Mouse (Mus musculus) B cell, adult 2 months (primary cell): ENCODE results near the gene Tspan9.

Experiments
- DNase-seq, 2 experiments: peaks; one replicate each; pipeline ENCODE4 v3.0.0; 2022

Gene Tspan9

DNA sequence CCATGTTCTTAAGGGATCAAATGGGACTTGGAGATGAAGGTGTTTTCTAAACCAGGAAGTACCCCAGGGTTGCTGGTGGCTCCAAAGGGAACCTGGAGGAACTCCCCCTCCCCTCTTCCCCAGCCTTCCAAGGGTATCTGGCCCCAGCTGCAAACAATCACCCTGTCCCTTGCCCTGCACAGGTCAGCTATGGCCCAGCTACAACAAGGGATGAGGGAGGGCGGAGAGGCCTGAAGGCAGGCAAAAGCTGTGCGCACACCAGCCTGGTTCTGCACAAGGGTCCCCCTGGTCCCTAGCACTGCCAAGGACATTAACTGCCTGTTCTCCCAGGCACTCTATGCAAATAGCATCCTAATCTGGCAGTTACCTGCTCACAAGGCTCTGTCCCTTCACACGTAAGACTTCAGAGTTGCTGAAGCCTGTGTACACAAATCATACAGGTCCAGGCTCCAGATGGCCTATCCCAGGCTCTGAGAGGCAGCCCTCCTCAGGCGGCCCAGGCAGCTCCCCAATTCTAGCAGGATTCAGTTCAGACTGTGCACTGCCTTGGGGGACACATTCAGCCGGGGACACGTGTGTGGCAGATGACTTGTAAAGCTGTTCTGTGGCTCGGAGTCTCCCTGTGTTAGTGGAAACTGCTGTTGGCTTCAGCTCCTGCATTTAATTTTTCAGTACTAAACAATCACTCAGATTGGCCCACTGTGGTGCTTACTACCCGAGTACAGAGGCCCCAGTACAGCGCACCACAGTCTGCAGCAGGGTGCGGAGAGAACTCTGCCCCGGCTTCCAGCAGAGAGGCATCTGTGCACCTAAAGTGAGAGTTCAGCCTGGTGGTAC lies 133.0 kb downstream of the Tspan9 start:
- DNase-seq = no peak

DNA sequence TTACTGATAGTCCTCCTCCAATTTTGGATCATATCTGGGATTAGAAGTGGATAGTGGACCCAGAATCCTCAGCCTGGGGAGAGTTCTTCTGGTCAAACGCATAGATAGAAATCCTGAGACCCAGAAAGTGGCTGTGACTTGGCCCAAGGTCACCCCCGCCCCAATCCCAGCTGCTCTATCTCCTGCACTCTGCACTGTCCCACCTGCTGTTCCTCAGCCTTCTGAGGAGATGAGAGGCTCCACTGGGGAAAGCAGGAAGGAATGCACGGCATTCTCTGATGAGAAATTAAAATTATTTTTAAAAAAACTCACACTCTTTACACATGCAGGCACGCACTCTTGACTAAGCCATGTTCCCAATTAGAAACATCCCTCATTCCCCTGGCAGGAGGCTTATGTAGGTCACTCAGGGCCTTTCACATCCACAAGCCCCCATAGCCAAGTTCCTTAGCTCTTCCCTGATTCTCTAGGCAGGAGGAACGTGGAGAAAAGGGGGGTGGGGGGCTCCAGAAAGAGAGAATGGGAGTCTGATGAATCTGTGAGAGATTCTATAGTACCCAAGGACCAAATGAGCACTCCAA lies 135.3 kb downstream of the Tspan9 start:
- DNase-seq = no peak

DNA sequence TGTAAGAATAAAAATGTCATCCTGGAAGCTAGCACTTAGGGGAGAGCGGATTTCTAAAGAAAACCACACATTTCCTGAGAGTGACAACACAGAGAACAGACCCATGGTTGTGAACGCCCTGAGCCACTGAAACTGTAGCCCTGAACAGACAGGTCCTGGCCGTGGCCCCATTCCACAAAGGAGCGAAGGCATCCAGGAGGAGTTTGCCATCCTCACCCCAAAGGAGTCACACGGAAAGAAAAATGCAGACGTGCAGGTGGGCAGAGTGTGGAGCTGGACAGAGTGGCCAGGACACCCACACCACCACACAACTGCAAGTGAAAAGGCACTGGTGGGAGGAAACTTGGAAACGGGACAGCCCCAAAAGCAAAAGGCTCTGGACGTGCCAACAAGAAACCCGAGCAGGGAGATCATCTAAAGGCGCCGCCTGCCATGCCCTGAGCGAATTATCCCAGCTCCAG lies 136.1 kb downstream of the Tspan9 start:
- no peak for DNase-seq

DNA sequence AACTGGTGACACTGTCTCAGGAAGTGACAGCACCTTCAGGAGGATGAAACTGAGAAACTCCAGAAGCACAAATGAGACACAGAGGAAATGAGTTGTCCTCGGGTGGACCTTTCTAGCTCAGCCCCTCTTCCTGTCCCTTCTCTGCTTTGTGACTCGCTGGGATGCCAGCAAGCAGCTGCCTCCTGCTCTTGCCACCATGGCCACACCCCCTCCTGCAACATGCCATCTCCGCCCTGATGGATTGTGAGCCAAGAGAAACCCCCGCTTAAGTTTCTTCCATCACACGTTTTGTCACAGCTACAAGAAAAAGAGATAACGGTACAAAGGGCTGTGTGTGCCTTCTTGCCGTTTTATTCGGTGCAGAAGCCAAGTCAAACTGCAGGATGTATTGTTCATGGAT lies 137.2 kb downstream of the Tspan9 start:
- no peak for DNase-seq

DNA sequence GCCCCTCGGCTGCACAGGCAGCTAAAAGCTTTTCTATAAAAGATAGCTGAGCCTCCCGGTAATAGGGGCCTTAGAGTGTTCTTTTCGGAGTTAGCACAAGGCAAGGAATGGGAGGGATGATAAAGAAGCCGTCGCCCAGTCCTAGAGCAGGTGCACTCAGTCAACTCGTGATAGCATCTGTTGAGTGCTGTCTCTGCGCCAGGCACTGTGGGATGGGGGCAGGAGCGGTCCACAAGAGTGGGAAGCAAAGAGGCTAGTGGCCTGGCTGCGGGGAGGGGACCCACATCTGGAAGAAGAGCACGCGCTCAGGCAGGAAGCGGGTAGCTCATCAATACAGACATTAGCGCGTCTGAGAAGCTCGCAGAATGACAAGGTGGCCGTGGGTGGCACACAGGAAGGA lies 138.8 kb downstream of the Tspan9 start:
- DNase-seq = no peak

DNA sequence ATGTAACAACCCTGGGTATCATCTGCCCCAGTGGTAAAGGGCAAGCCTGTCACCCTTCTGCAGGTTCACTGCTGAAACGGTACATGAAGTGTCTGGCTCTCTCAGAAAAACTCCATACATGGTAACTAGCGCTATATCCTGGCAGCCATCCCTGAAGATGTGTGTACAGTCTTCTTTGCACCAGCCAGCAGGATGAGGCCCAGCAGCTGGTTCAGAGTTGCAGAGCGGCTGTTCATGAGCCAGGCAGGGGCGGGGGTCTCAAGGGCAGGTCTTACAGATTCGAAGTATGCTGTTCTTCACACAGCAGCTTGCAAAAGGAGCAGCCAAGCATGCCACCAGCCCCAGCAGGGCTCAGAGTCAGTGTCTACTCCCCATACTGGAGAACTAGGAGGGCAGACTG lies 139.9 kb downstream of the Tspan9 start:
- no peak for DNase-seq

DNA sequence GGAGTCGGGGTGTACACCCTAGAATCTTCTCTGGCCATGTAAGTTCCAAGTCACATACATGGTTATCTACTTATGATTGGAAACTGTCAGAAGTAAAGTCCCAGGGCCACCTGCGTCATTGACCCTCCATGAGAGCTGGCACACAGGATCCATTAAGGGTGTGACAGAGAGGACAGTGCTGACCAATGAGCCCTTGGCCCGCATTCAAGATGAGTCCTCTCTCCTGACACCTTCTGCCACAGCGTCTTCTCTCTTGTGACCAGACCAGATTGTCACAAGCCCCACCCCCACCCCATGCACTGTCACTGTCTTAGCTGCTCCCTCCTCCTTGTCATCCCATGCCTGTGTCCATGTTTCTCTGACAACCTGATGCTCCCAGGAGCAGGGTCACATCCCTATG lies 140.7 kb downstream of the Tspan9 start:
- no peak for DNase-seq

DNA sequence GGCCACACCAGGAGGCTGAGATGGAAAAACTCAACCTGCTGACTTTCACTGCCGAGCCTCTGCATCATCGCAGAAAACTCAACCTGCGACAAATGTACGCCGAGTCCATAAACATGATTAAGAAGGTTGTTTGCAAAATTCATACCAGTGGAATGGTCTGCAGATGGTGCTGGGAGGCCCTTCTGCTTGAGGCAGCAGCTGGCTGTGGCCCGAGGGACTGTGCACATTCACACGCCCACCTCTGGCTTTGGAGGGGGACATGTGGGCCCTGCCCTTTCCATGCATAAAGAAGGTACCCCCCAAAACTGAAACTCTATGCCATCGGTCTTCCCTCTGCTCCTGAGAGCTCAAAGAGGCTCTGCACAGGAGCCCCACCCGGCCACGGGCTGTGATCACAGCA lies 141.3 kb downstream of the Tspan9 start:
- no peak for DNase-seq

DNA sequence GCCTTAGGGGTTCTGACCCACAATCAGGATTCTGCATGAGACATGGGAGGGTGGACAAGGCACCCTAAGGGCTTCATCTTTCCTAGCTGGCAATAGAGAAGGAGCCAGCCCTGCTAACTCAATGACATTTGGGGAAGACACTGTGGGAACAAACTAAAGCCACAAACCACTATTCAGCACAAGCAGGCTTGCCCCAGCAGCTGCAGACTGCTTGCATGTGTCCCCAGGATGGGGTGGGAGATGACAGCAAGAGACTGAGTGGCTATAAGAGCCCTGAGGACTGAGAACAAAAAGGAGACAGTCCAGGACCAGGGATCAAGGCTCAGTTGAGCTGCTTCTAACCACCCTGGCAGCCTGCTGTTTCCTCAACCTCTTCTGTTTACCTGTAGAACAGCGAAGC lies 141.8 kb downstream of the Tspan9 start:
- DNase-seq = no peak

DNA sequence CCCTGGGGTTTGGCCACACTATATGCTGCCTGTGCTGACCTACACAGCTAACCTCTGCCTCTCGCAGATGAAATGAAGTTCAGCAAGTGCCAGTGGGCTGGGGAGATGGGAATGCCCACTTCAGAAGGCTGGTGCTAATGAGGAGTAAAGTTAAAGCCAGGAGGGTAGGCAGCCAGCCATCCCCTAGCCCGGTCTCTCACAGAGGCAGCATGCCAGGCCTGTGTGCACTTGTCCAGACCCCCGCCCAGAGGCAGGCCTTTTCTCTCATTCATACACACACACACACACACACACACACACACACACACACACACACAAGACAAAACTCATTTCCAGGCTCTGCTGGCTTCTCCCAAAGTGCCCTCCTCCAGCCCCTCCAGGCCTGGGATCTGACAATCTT lies 142.6 kb downstream of the Tspan9 start:
- no peak for DNase-seq

DNA sequence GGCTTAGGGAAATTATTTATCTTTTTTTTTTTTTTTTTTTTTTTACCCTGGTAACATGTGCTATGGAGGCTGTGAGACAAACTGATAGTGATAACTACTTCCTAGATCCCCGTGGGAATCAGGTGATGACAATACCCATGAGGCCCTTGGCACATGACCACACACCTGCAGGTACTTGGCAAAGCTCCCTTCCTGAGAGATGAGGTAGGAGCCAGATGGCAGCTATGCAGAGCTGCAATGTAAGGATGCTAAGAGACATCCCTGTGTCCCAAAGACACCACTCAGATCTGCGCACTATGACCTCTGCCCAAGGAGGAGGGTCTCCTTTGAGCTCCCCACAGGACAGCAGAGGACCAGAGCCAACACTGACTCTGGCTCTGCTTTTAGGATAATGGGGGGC lies 144.3 kb downstream of the Tspan9 start:
- no peak for DNase-seq

DNA sequence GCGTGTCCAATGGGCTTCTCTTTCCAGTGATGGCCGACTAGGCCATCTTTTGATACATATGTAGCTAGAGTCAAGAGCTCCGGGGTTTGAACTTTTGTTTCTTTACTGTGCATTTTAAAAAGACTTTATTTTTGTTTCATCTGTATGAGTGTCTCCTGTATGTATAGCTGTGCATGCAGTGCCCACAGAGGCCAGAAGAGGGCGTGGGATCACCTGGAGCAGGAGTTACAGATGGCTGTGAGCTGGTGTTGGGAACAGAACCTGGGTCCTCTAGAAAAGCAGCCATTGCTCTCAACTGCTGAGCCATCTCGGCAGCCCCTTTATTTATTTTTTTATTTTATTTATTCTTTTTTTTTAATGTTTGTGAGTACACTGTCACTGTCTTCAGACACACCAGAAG lies 146.5 kb downstream of the Tspan9 start:
- DNase-seq = no peak

DNA sequence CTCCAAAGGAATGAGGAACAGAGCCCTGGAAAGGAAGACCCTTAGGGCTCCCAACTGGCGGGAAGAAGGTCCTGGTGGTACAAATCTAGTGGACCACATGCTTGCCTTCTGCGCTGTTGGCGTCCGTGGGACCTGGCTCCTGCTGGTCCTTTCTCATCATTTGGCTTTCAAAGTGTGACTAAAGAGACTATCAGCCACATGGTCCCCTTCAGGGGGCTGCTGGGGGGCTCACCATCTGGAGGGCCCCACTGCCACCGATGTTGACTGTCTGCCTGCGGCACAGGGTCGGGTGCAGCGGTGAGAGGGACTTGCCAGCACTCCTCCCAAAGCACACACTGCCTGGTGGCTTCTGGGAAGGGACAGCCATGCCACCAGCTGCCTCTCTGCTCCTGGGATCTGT lies 150.4 kb downstream of the Tspan9 start:
- no peak for DNase-seq

DNA sequence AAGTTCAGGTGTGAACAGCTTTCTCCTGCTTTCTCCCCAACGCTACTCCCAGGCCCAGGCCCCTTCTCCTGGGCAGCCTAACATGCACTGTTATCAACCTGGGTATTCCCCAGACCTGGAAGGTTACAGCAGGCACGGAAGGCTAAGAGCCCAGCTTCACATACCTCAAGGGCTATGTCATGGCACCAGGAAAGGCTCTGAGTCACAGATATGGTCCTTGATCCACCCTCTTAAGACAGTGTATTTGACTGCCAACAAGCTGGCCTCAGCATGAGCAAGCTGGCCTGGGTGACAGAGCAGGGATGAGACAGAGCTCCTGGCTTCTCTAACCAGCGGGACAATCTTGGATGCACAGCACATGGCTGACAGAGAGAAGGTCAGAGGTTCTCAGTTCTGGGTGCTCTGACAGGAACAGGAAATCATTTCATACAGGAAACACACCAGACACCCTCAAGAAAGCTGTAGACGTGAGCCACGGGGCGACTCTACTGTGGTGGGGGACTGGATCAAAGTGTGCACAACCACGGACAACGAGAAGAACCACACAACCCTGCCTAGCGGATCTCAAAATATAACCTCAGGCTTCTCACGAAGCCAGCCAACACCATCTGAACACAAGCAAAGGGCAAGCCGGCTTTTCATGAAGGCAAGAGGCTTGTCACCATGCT lies 151.8 kb downstream of the Tspan9 start:
- no peak for DNase-seq

DNA sequence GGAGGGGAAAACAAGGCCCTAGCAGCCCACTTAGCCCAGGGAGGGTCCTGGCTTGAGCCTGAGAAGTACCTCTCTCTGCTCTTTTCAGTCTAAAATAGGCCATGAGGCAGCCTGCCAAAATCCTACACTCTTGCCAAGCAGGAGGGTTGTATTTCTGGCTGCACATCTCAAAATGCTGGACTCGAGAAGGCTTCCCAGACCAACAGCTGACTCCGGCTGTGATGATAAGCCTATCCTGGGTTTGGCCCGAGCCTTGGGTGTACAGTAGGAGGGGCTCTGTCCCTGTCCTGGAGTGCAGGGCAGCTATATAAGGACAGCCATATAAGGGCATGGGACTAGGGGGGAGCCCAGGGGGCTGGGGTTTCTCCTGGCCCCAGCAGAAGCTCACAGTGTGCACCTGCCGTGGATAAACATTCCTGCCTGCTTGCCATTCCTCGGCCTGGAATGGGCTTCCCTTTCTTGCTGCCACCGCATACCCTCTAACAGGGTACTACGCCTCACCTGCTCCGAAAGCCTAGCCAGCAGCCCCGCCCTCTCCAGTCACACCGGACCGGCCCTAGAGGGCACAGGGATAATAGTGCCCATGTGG lies 153.7 kb downstream of the Tspan9 start:
- DNase-seq = no peak

DNA sequence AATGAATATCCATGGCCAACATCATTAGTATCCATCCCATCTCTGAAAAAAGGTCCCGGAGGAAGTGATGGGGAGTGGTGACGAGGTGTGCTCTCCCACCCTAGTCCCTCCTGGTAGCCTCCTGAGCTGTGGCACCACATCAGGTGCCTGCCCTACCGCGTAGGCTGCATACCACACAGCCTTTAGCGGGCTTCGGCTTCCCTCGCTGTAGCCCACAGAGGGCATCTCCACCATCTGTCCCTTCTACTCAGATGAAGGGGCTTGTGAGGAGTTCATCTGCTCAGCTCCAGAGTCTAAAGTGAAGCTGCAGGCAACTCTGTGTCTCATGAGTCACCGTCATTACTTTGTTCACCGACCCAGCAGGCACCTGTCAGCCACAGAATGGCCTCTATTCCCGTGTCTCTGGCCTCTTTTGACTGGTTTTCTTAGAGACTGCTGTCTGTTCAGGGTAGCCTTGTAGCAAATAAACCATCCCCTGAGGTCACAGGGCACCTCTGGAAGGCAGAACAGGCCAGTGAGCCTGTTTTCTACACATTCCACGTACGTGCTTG lies 154.4 kb downstream of the Tspan9 start:
- DNase-seq = no peak

DNA sequence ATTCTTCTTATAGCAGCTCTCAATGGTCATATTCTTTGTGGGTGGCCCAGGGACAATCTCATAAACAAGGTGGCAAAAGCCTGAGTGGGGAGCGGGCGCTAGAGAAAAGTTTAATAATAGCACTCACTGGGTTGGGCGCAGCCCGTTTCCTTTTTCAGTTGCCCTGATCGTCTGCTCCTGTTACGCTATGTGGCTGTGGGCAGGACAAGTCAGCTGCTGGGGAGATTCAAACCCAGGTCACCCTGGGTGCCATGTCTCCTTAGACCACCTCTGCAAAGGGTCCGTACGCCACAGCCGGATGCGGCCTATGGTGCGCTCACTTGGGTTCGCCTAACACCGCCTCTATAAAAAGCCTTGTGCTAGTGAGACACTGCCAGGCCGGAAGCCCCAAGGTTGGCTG lies 156.0 kb downstream of the Tspan9 start:
- no peak for DNase-seq

DNA sequence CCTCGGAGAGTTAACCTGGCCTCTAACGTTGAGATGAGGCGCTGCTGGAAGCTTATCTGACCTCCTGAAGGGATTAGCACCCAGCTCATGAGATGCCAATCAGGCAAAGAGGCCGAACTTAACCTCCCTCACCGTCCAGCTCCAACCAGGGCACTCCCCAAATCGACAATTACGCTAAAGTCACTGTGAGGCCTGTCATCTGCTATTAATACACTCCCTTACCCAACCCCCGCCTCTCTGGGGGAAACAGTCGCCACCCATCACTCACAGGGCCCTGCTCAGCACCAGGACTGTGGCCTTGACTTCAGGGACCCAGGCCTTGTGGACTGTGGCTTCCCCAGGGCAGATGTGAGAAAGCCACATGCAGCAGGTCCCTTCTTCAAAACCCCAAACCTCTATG lies 157.0 kb downstream of the Tspan9 start:
- DNase-seq = no peak

DNA sequence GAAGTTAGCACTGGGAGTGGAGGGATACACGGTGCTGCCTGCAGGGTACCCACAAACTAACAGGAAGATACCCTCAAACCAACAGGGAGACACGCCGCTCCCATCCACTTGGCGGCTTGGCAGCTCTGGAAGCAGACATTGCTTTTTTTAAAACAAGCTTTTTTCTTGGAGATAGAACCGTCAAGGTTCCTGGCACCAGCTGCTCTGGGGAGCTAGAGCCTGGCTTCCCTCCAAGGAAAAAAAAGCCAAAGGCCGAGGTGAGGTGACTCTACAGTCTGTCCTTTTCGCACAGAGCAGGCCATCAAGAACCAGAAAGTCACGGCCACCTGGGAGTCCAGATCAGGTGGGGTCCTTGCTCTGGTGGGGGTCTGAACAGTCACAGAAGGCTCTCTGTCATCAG lies 162.2 kb downstream of the Tspan9 start:
- no peak for DNase-seq

DNA sequence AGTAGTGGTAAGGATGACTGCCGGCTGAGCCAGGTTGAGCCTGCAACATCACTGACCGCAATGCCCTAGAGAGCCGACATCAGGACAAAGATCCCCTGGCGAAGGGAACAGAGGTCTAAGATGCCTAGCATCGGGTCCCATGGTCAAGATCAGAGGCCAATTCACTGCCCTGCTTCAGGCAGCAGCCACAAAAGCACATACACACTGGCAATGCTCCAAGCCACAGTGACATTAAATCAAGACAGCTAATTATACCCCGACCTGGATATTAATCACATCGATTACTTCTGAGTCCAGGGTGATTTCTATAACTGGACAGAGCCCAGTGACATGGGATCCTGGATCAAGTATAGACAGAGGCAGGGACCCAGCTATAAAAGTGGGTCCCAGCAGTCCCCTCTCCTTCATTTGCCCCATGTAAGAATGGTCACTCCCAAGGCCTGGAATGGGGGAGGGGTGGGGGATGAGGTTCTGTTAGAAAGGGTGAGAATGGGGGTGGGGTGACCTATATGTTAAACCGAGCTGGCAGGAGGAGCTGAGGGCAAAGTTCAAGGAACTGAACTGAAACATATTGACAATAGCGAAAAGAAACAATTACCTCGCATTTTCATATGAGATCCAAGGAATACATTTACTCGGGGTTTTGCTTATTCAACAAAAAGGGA lies 162.9 kb downstream of the Tspan9 start:
- no peak for DNase-seq

DNA sequence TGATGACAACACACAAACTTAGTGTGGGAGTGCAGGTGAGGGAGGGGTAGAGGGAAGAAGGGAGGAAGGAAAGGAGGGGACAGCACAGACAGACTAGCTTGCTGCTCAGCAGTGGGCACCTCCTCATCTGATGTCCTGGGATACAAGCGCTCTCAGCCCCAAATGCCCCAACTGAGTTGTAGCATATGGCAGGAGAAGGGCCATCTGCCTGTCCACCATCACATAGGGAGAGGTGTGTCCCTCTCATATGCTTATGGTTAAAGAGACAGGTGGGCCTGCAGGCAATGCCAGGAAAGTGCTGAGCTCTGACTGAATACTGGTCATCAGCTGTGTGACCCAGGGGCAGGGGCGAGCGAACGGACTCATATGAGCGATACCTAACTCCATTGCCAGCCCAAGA lies 163.6 kb downstream of the Tspan9 start:
- DNase-seq = no peak

DNA sequence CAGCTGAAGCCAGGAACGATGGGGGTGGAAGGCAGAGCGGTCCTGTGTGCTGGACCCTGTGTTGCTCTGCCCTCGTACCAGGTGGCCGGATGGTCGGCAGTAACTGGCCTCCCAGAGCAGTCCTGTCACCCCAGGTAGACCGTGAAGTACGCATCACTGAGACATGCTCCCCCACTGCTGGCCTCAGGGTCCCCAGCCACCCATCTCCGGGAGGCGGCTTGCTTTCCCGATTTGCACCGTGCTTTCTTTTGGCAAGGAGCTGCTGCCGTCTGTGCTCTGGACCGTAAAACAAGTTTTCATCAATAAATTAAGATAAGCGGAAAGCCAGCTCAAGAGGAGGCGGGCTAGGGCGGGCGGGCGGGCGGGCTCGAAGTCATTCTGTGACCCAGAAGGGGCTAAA lies 164.5 kb downstream of the Tspan9 start:
- no peak for DNase-seq

DNA sequence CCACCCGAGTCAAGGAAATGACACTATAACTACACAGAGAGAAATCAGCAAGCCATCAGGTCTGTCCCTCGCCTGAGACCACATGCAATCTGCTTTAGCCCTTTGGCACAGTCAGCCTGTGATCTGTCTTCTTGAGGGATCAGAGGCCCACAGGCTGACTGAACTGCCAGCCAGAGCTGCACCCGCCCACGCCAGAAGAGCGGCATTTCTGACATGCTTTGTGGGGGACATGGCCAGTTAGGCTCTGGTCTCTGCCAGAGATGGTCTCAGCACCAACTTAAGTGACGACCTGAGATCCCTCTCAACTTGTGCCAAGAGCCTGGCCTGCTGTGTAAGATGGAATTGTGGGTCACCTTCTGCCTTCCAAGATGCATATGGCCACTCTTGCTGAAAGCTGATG lies 166.7 kb downstream of the Tspan9 start:
- no peak for DNase-seq
